Mouse (Mus musculus) adipose tissue, adult 10 weeks (tissue): ENCODE data around the gene Afp. TPM values are rescaled to one million over a fixed set of nuclear protein-coding genes. Genes with fewer than 3 reads are reported as not detected.

Source experiments
- polyA plus RNA-seq: library from polyadenylated mRNA; stranded (reverse); fragments of 350-450 nt; fragmentation: Illumina TruSeq; extraction: RNeasy Lipid Tissue Mini Kit (QIAGEN cat#74804); gene quantifications from one replicate; pipeline ENCODE4 v1.2.3, GENCODE M21; 2014; ENCODE audit warnings: low read depth, low replicate concordance

Afp gene
- polyA plus RNA-seq, result 0.19 TPM

DNA sequence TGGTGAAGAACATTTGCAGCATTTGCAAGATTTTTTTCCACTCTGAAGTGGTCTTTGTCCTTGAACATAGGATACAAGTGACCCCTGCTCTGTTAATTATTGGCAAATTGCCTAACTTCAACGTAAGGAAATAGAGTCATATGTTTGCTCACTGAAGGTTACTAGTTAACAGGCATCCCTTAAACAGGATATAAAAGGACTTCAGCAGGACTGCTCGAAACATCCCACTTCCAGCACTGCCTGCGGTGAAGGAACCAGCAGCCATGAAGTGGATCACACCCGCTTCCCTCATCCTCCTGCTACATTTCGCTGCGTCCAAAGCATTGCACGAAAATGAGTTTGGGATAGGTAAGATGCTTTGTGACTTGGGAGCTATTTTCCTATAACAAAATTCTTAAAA lies at the start of gene Afp:
Gene Afp, plus strand, starts transcription at position 220 of the 400 bp plus-strand sequence.

DNA sequence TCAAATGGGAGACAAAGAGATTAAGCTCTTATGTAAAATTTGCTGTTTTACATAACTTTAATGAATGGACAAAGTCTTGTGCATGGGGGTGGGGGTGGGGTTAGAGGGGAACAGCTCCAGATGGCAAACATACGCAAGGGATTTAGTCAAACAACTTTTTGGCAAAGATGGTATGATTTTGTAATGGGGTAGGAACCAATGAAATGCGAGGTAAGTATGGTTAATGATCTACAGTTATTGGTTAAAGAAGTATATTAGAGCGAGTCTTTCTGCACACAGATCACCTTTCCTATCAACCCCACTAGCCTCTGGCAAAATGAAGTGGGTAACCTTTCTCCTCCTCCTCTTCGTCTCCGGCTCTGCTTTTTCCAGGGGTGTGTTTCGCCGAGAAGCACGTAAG lies 29.9 kb upstream of the Afp start, which contains the start of gene Alb:
Gene Alb, plus strand, starts transcription at position 279 of the 400 bp plus-strand sequence.

DNA sequence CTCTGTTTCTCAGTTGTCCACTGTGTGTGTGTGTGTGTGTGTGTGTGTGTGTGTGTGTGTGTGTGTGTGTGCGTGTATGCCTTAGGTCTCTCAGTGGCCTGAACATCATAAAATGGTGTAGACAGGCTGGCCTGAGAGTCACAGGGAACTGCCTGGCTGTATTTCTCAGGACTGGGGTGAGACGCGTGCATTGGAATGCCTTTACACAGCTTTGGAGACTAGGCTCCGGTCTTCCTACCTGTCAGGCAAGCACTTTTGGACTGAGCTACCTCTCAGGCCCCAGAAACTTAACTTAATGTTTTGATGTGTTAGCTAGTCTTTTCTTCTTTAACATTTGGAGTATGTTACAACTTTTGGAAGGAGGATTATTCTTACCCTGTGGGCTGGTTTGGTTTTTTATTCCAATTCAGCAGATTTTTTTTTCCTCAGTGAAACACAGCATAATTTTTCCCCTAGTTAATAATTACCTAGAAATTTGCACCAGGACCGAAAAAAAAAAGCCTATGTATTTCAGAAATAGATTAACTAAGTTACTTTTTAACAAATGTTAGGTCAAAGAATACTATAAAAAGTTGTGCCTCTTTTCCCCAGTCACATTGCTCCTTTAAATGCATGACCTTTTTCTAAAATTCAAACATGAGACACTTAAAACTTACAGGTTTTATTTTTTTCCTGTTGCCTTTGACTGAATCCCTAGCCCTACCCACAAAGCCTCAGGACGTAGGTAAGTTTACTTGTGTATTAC lies 28.0 kb downstream of the Afp start, which contains the start of gene Afm:
Gene Afm, plus strand, starts transcription at position 577 of the 745 bp plus-strand sequence.

Other genes starting within 250 kb of the Afp start
- gene Ankrd17, start 124.2 kb upstream of the Afp start, polyA plus RNA-seq, result 35.6 TPM
- 5.1 TPM for gene Gm9958, start 123.5 kb upstream of the Afp start, polyA plus RNA-seq
- gene Alb, start 29.8 kb upstream of the Afp start, polyA plus RNA-seq, result 3.9 TPM
- gene Afm, start 28.2 kb downstream of the Afp start, polyA plus RNA-seq, result 0.57 TPM
- gene 5830473C10Rik, start 70.4 kb downstream of the Afp start, polyA plus RNA-seq, result not detected
- gene Rassf6, start 149.9 kb downstream of the Afp start, polyA plus RNA-seq, result 5.3 TPM